Mouse (Mus musculus): ENCODE results near the gene B830017H08Rik. TPM values are rescaled to one million over a fixed set of nuclear protein-coding genes. Genes with fewer than 3 reads are reported as not detected.

Gene B830017H08Rik
- polyA plus RNA-seq, 1 experiment from 2014 or later: 2.4 TPM

- Histone ChIP-seq H3K9ac (replicated peaks; ENCODE audit: low read length) (no peak overlapping the region), H3K36me3 (ENCODE audit: control insufficient read depth, insufficient read depth, low read length) (no peaks in the 10 kb centered on the region), H3K4me1 (ENCODE audit: control insufficient read depth, insufficient read depth, low read length) (peaks cover 24% of the 10 kb centered on the region), H3K9me3 (ENCODE audit: control insufficient read depth, low read length) (no peaks in the 10 kb centered on the region), H3K4me2 (ENCODE audit: low read length) (peak overlapping the region; percentile 53), H3K27ac (replicated peaks; ENCODE audit: low read depth, low read length) (no peak overlapping the region), H3K4me3 (replicated peaks; ENCODE audit: low read depth, low read length) (no peak overlapping the region; the same call in 1 of the 2 replicates), H3K27me3 (ENCODE audit: control insufficient read depth, insufficient read depth, low read length) (peaks cover 71% of the 10 kb centered on the region)
- 4% methylated on average over 7 of the region's 7 CpGs for WGBS
- DNase-seq (no peak), ATAC-seq (ENCODE audit: low FRiP score, low TSS enrichment) (no peak)
These were observed 27.9 kb upstream of the B830017H08Rik start for GRCm38 (mm10) chr16:17804982-17805381.

- H3K27me3 ChIP-seq (ENCODE audit: control insufficient read depth, insufficient read depth, low read length): peaks cover 56% of the 10 kb centered on the region
These were observed 26.2 kb upstream of the B830017H08Rik start for GRCm38 (mm10) chr16:17806581-17807191.

GRCm38 (mm10) chr16:17807192-17808009, 25.5 kb upstream of the B830017H08Rik start:
- Histone ChIP-seq H3K9ac (replicated peaks; ENCODE audit: low read length) (peak overlapping the region; percentile 89), H3K4me3 (replicated peaks; ENCODE audit: low read depth, low read length) (peak overlapping the region; percentile 61), H3K27me3 (ENCODE audit: control insufficient read depth, insufficient read depth, low read length) (peaks cover 49% of the 10 kb centered on the region), H3K27ac (replicated peaks; ENCODE audit: low read depth, low read length) (peak overlapping the region; percentile 85), H3K36me3 (ENCODE audit: control insufficient read depth, insufficient read depth, low read length) (no peaks in the 10 kb centered on the region), H3K4me1 (ENCODE audit: control insufficient read depth, insufficient read depth, low read length) (peaks cover 22% of the 10 kb centered on the region), H3K9me3 (ENCODE audit: control insufficient read depth, low read length) (no peaks in the 10 kb centered on the region), H3K4me2 (ENCODE audit: low read length) (peak overlapping the region; percentile 97)
- WGBS: 2% methylated on average over 72 of the region's 73 CpGs
- peak; percentile 97 for DNase-seq
- ATAC-seq (ENCODE audit: low FRiP score, low TSS enrichment): peak; percentile 85

More at GRCm38 (mm10) chr16:17806581-17807191, 26.2 kb upstream of the B830017H08Rik start:
- DNase-seq: no peak
- Histone ChIP-seq H3K27ac (replicated peaks; ENCODE audit: low read depth, low read length) (peak overlapping the region; percentile 85), H3K9ac (replicated peaks; ENCODE audit: low read length) (peak overlapping the region; percentile 89), H3K4me3 (replicated peaks; ENCODE audit: low read depth, low read length) (peak overlapping the region; percentile 61), H3K9me3 (ENCODE audit: control insufficient read depth, low read length) (no peaks in the 10 kb centered on the region), H3K4me1 (ENCODE audit: control insufficient read depth, insufficient read depth, low read length) (peaks cover 24% of the 10 kb centered on the region), H3K36me3 (ENCODE audit: control insufficient read depth, insufficient read depth, low read length) (no peaks in the 10 kb centered on the region), H3K4me2 (ENCODE audit: low read length) (peak overlapping the region; percentile 97)
- WGBS: under 1% methylated on average over 50 of the region's 50 CpGs
- peak; percentile 13; the same call in 1 of the 2 replicates for ATAC-seq (ENCODE audit: low FRiP score, low TSS enrichment)

- Histone ChIP-seq H3K4me1 (ENCODE audit: control insufficient read depth, insufficient read depth, low read length) (peaks cover 10% of the 10 kb centered on the region), H3K9ac (replicated peaks; ENCODE audit: low read length) (no peak overlapping the region), H3K4me3 (replicated peaks; ENCODE audit: low read depth, low read length) (no peak overlapping the region), H3K27me3 (ENCODE audit: control insufficient read depth, insufficient read depth, low read length) (peaks cover 32% of the 10 kb centered on the region), H3K9me3 (ENCODE audit: control insufficient read depth, low read length) (no peaks in the 10 kb centered on the region), H3K4me2 (ENCODE audit: low read length) (no peak overlapping the region), H3K27ac (replicated peaks; ENCODE audit: low read depth, low read length) (no peak overlapping the region), H3K36me3 (ENCODE audit: control insufficient read depth, insufficient read depth, low read length) (no peaks in the 10 kb centered on the region)
- DNase-seq (no peak), ATAC-seq (ENCODE audit: low FRiP score, low TSS enrichment) (no peak)
- 86% methylated on average over 4 of the region's 4 CpGs for WGBS
These were observed 23.8 kb upstream of the B830017H08Rik start for GRCm38 (mm10) chr16:17809125-17809524.

GRCm38 (mm10) chr16:17809711-17810110, 23.2 kb upstream of the B830017H08Rik start:
- Histone ChIP-seq H3K27me3 (ENCODE audit: control insufficient read depth, insufficient read depth, low read length) (peaks cover 27% of the 10 kb centered on the region), H3K4me2 (ENCODE audit: low read length) (no peak overlapping the region), H3K4me3 (replicated peaks; ENCODE audit: low read depth, low read length) (no peak overlapping the region), H3K9me3 (ENCODE audit: control insufficient read depth, low read length) (no peaks in the 10 kb centered on the region), H3K36me3 (ENCODE audit: control insufficient read depth, insufficient read depth, low read length) (no peaks in the 10 kb centered on the region), H3K9ac (replicated peaks; ENCODE audit: low read length) (no peak overlapping the region), H3K4me1 (ENCODE audit: control insufficient read depth, insufficient read depth, low read length) (peaks cover 10% of the 10 kb centered on the region), H3K27ac (replicated peaks; ENCODE audit: low read depth, low read length) (no peak overlapping the region)
- DNase-seq: peak; percentile 56
- 25% methylated on average over 7 of the region's 7 CpGs for WGBS
- ATAC-seq (ENCODE audit: low FRiP score, low TSS enrichment): no peak

- Histone ChIP-seq H3K9ac (replicated peaks; ENCODE audit: low read length) (no peak overlapping the region), H3K4me1 (ENCODE audit: control insufficient read depth, insufficient read depth, low read length) (peaks cover 14% of the 10 kb centered on the region), H3K4me2 (ENCODE audit: low read length) (no peak overlapping the region), H3K9me3 (ENCODE audit: control insufficient read depth, low read length) (no peaks in the 10 kb centered on the region), H3K27me3 (ENCODE audit: control insufficient read depth, insufficient read depth, low read length) (peaks cover 8% of the 10 kb centered on the region; the same call in 1 of the 2 replicates), H3K36me3 (ENCODE audit: control insufficient read depth, insufficient read depth, low read length) (no peaks in the 10 kb centered on the region), H3K4me3 (replicated peaks; ENCODE audit: low read depth, low read length) (no peak overlapping the region), H3K27ac (replicated peaks; ENCODE audit: low read depth, low read length) (no peak overlapping the region)
- DNase-seq (peak; percentile 84), ATAC-seq (ENCODE audit: low FRiP score, low TSS enrichment) (no peak)
- WGBS: 8% methylated on average over 5 of the region's 5 CpGs
These were observed 20.8 kb upstream of the B830017H08Rik start for GRCm38 (mm10) chr16:17812120-17812519.

- Histone ChIP-seq H3K27me3 (ENCODE audit: control insufficient read depth, insufficient read depth, low read length) (peaks cover 8% of the 10 kb centered on the region; the same call in 1 of the 2 replicates), H3K36me3 (ENCODE audit: control insufficient read depth, insufficient read depth, low read length) (no peaks in the 10 kb centered on the region), H3K27ac (replicated peaks; ENCODE audit: low read depth, low read length) (no peak overlapping the region), H3K4me1 (ENCODE audit: control insufficient read depth, insufficient read depth, low read length) (peaks cover 14% of the 10 kb centered on the region), H3K4me2 (ENCODE audit: low read length) (no peak overlapping the region), H3K9me3 (ENCODE audit: control insufficient read depth, low read length) (no peaks in the 10 kb centered on the region), H3K9ac (replicated peaks; ENCODE audit: low read length) (no peak overlapping the region), H3K4me3 (replicated peaks; ENCODE audit: low read depth, low read length) (no peak overlapping the region)
- DNase-seq: no peak
- 63% methylated on average over 4 of the region's 4 CpGs for WGBS
- no peak for ATAC-seq (ENCODE audit: low FRiP score, low TSS enrichment)
These were observed 19.7 kb upstream of the B830017H08Rik start for GRCm38 (mm10) chr16:17813173-17813572.

GRCm38 (mm10) chr16:17815411-17816402, 17.2 kb upstream of the B830017H08Rik start:
- Histone ChIP-seq H3K27ac (replicated peaks; ENCODE audit: low read depth, low read length) (peak overlapping the region; percentile 79), H3K27me3 (ENCODE audit: control insufficient read depth, insufficient read depth, low read length) (peaks cover 3% of the 10 kb centered on the region; the same call in 1 of the 2 replicates), H3K36me3 (ENCODE audit: control insufficient read depth, insufficient read depth, low read length) (no peaks in the 10 kb centered on the region), H3K9ac (replicated peaks; ENCODE audit: low read length) (peak overlapping the region; percentile 68), H3K4me3 (replicated peaks; ENCODE audit: low read depth, low read length) (peak overlapping the region; percentile 46), H3K4me1 (ENCODE audit: control insufficient read depth, insufficient read depth, low read length) (peaks cover 9% of the 10 kb centered on the region; the same call in 1 of the 2 replicates), H3K4me2 (ENCODE audit: low read length) (peak overlapping the region; percentile 82), H3K9me3 (ENCODE audit: control insufficient read depth, low read length) (no peaks in the 10 kb centered on the region)
- ATAC-seq (ENCODE audit: low FRiP score, low TSS enrichment) (peak; percentile 75), DNase-seq (peak; percentile 89)
- under 1% methylated on average over 63 of the region's 63 CpGs for WGBS
